In genomic region chr17:73948801-73949200, GRCm38 (mm10) we compare ENCODE assay signal across 13 mouse cellular contexts. TPM values are rescaled to one million over a fixed set of nuclear protein-coding genes. Genes with fewer than 3 reads are reported as not detected.
DNase-seq lines count a peak whose midpoint lies in the region; ATAC-seq and TF ChIP-seq lines count a peak whose summit lies in the region.
"Had no signal": no experiment of that assay in that cellular context is flagged by ENCODE, and none has a peak within 500 bp of the region (broad histone marks: within the 10 kb centered on the region; RNA-seq: fewer than 3 reads in every experiment).

No protein-coding gene starts in this region.

- H3K27ac ChIP-seq in liver, embryonic 15.5 days (replicated peaks) = 0 out of 2 replicates have a peak overlapping the region, but pooled peaks have one; percentile 29
- H3K27ac ChIP-seq in liver, embryonic 12.5 days = no peak overlapping the region
- peak overlapping the region; percentile 50 for H3K27ac ChIP-seq in testis, adult 2 months (ENCODE audit: control insufficient read depth, insufficient read depth, low read depth, low read length)
- peak overlapping the region; percentile 90 for H3K27ac ChIP-seq in embryonic fibroblast, embryonic 13.5 days (ENCODE audit: insufficient read depth, low read length)
- H3K27ac ChIP-seq: forebrain, embryonic 13.5 days; hindbrain, embryonic 14.5 days; limb, embryonic 12.5 days; stomach, embryonic 15.5 days had no signal

- no peaks in the 10 kb centered on the region for H3K9me3 ChIP-seq in liver, embryonic 15.5 days (replicated peaks)
- H3K9me3 ChIP-seq in liver, embryonic 12.5 days (replicated peaks) = no peaks in the 10 kb centered on the region
- H3K9me3 ChIP-seq: forebrain, embryonic 13.5 days; stomach, embryonic 15.5 days had no signal

- H3K36me3 ChIP-seq in liver, embryonic 15.5 days (replicated peaks) = no peaks in the 10 kb centered on the region
- no peaks in the 10 kb centered on the region for H3K36me3 ChIP-seq in liver, embryonic 12.5 days
- no peaks in the 10 kb centered on the region for H3K36me3 ChIP-seq in testis, adult 2 months (ENCODE audit: control insufficient read depth, insufficient read depth, low read length)
- H3K36me3 ChIP-seq: limb, embryonic 12.5 days; stomach, embryonic 15.5 days had no signal

- no peak for TF ChIP-seq POLR2A in testis, adult 2 months (IDR thresholded peaks at IDR 0.05; ENCODE audit: control insufficient read depth, low read depth, low read length)
- TF ChIP-seq POLR2A in embryonic fibroblast, embryonic 13.5 days (IDR thresholded peaks at IDR 0.05; ENCODE audit: low read depth, low read length) = no peak

- H3K9ac ChIP-seq in liver, embryonic 15.5 days = no peak overlapping the region
- H3K9ac ChIP-seq in liver, embryonic 12.5 days = no peak overlapping the region
- H3K9ac ChIP-seq: forebrain, embryonic 13.5 days; hindbrain, embryonic 14.5 days; limb, embryonic 12.5 days; stomach, embryonic 15.5 days had no signal

- H3K4me2 ChIP-seq in liver, embryonic 15.5 days = no peak overlapping the region
- no peak overlapping the region for H3K4me2 ChIP-seq in liver, embryonic 12.5 days
- H3K4me2 ChIP-seq: forebrain, embryonic 13.5 days; hindbrain, embryonic 14.5 days; limb, embryonic 12.5 days; stomach, embryonic 15.5 days had no signal

- 0 out of 2 replicates have a peak, but pooled peaks cover 3% of the 10 kb centered on the region for H3K4me1 ChIP-seq in liver, embryonic 15.5 days (replicated peaks)
- H3K4me1 ChIP-seq in liver, embryonic 12.5 days = no peaks in the 10 kb centered on the region
- no peaks in the 10 kb centered on the region for H3K4me1 ChIP-seq in testis, adult 2 months (ENCODE audit: control insufficient read depth, insufficient read depth, low read length)
- peaks cover 3% of the 10 kb centered on the region for H3K4me1 ChIP-seq in embryonic fibroblast, embryonic 13.5 days (ENCODE audit: control insufficient read depth, insufficient read depth, low read length)
- H3K4me1 ChIP-seq: forebrain, embryonic 13.5 days; stomach, embryonic 15.5 days had no signal

- no peak for TF ChIP-seq CTCF in testis, adult 2 months (IDR thresholded peaks at IDR 0.05; ENCODE audit: control insufficient read depth, insufficient read depth, insufficient replicate concordance, low read depth, low read length)
- TF ChIP-seq CTCF in embryonic fibroblast, embryonic 13.5 days (IDR thresholded peaks at IDR 0.05; ENCODE audit: borderline replicate concordance, insufficient read depth, low read length) = no peak

- H3K4me3 ChIP-seq in liver, embryonic 15.5 days (replicated peaks) = peak overlapping the region; percentile 21
- H3K4me3 ChIP-seq in liver, embryonic 12.5 days = no peak overlapping the region
- H3K4me3 ChIP-seq in testis, adult 2 months (ENCODE audit: control insufficient read depth, low read depth, low read length) = no peak overlapping the region; the same call in 1 of the 2 replicates
- H3K4me3 ChIP-seq in embryonic fibroblast, embryonic 13.5 days (ENCODE audit: insufficient read depth, low read length) = no peak overlapping the region
- H3K4me3 ChIP-seq: forebrain, embryonic 13.5 days; limb, embryonic 12.5 days; stomach, embryonic 15.5 days had no signal

- ATAC-seq in liver, embryonic 15.5 days (ENCODE audit: insufficient read depth) = no peak
- no peak for ATAC-seq in liver, embryonic 12.5 days
- ATAC-seq: forebrain, embryonic 13.5 days had no signal

- H3K27me3 ChIP-seq in liver, embryonic 15.5 days = 0 out of 2 replicates have a peak, but pooled peaks cover 3% of the 10 kb centered on the region
- no peaks in the 10 kb centered on the region for H3K27me3 ChIP-seq in liver, embryonic 12.5 days (replicated peaks)
- H3K27me3 ChIP-seq in testis, adult 2 months (ENCODE audit: control insufficient read depth, insufficient read depth, low read length) = no peaks in the 10 kb centered on the region
- H3K27me3 ChIP-seq: forebrain, embryonic 13.5 days; limb, embryonic 12.5 days; stomach, embryonic 15.5 days had no signal

- WGBS in liver, embryonic 15.5 days (ENCODE audit: insufficient replicate concordance) = 76% methylated on average over 2 of the region's 2 CpGs
- 79% methylated on average over 2 of the region's 2 CpGs for WGBS in liver, embryonic 12.5 days (ENCODE audit: insufficient replicate concordance)

- DNase-seq in testis, postnatal 10 days (ENCODE audit: low spot score) = no peak
- no peak for DNase-seq in layer of hippocampus, adult 9-11 months
- DNase-seq in kidney, adult 18-20 months = no peak
- DNase-seq: cerebellum, adult 9-10 months; thymus, postnatal 36 days had no signal

RNA-seq across cellular contexts. Expression of gene Xdh, which starts 1.2 kb away (rescaled TPM):
- polyA plus RNA-seq in liver, embryonic 15.5 days (2015; fragmentation: Nextera tagmentation; extraction: Ambion mirVana) = 4.2 and 4.9 TPM in 2 replicates
- polyA plus RNA-seq in liver, embryonic 12.5 days (2016; fragmentation: Nextera tagmentation; extraction: Ambion mirVana) = 0.35 and 0.56 TPM in 2 replicates
- 2.3 and 3.3 TPM in 2 replicates for polyA plus RNA-seq in testis, adult 2 months (2012; rRNA removed)
- polyA plus RNA-seq in embryonic fibroblast, embryonic 13.5 days (2011; ENCODE audit: insufficient read length, low read depth, missing spikeins) = 4.8 and 8.6 TPM in 2 replicates
